Mouse (Mus musculus) liver, postnatal 0 days (tissue): Measurements from ENCODE around the gene Zfp688. TPM values are rescaled to one million over a fixed set of nuclear protein-coding genes. Genes with fewer than 3 reads are reported as not detected.
"Not testable (repeated sequence)": the region's sequence is repeated elsewhere in the genome, so short reads cannot be mapped to it uniquely, and the experiment has no call there.

Source experiments
- ATAC-seq: fragments of 200-750 bp; cut with Nextera tagmentation; 2 replicates; pipeline ENCODE4 v1.8.0; 2017; ENCODE audit warnings: mild to moderate bottlenecking, moderate library complexity
- DNase-seq: peaks from one replicate; pipeline ENCODE4 v3.0.0-alpha.2; 2016
- H3K27ac ChIP-seq: fragments of 300-500 bp; sonication (generic); 2 replicates; pipeline ENCODE4 v1.5.1; 2014; ENCODE audit warnings: antibody characterized with exemption, moderate library complexity, mild to moderate bottlenecking, low read depth
- H3K27me3 ChIP-seq: fragments of 300-500 bp; sonication (generic); 2 replicates; pipeline ENCODE4 v1.6.1; 2014; ENCODE audit warnings: low read length, control low read depth, mixed read lengths; ENCODE audit not compliant: insufficient read depth
- H3K36me3 ChIP-seq: fragments of 300-500 bp; sonication (generic); replicated peaks from 2 replicates; pipeline ENCODE4 v1.6.1; 2014; ENCODE audit warnings: mild to moderate bottlenecking, control low read depth, low read length, moderate library complexity, mixed read lengths; ENCODE audit not compliant: insufficient read depth
- H3K4me1 ChIP-seq: fragments of 300-500 bp; sonication (generic); 2 replicates; pipeline ENCODE4 v1.6.1; 2014; ENCODE audit warnings: antibody characterized with exemption, mild to moderate bottlenecking, control low read depth; ENCODE audit not compliant: insufficient read depth
- H3K4me2 ChIP-seq: fragments of 300-500 bp; sonication (generic); 2 replicates; pipeline ENCODE4 v1.6.1; 2014; ENCODE audit warnings: low read depth, mild to moderate bottlenecking, low read length, moderate library complexity, mixed read lengths
- H3K4me3 ChIP-seq: fragments of 300-500 bp; sonication (generic); 2 replicates; pipeline ENCODE4 v1.5.1; 2014; ENCODE audit warnings: low read depth, low read length
- H3K9ac ChIP-seq: fragments of 300-500 bp; sonication (generic); replicated peaks from 2 replicates; pipeline ENCODE4 v1.6.1; 2014; ENCODE audit warnings: mild to moderate bottlenecking, moderate library complexity
- H3K9me3 ChIP-seq: fragments of 300-500 bp; sonication (generic); 2 replicates; pipeline ENCODE4 v1.6.1; 2016; ENCODE audit warnings: mild to moderate bottlenecking, control low read depth, low read length, mixed read lengths
- CTCF ChIP-seq: sonication (generic); IDR thresholded peaks from 2 replicates; pipeline ENCODE4 v1.5.1; 2016; ENCODE audit warnings: antibody characterized with exemption, low read depth
- EP300 ChIP-seq: IDR thresholded peaks from 2 replicates; pipeline ENCODE4 v1.6.1; 2016; ENCODE audit warnings: antibody characterized with exemption, low read depth, mild to moderate bottlenecking
- WGBS: fragments of 180-500 bp; shearing (Covaris S2); extraction: QIAGEN DNeasy Blood & Tissue Kit; methylation state at CpG from one replicate; pipeline ENCODE4 v1.1.7; 2014; ENCODE audit not compliant: insufficient replicate concordance; 5-methylcytosine and 5-hydroxymethylcytosine counted together
- polyA plus RNA-seq: library from polyadenylated mRNA; unstranded; fragments of >200 nt; fragmentation: Nextera tagmentation; extraction: Ambion mirVana; gene quantifications from 2 replicates; pipeline ENCODE4 v1.2.1, GENCODE M21; 2015

Zfp688 gene
- polyA plus RNA-seq, 1 experiment from 2014 or later = 8.7 TPM

DNA sequence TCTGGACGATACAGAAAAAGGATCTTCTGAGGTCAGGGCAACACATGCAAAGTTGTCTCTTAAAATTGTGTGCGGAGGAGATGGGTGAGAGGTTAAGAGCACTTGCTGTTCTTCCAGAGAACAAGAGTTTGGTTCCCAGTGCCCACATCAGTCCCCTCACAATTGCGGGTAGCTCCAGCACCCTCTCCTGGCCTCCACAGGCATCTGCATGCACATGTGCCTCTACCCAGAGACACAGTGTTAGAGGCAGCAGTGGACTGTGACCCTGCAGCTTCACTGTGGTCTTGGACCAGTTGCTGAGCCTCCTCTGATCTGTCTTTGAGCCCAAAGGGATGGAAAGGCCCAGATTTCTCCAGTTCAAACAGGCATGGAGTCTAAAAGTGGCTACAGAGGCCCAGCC is 50.0 kb downstream of the Zfp688 start:
- TF ChIP-seq CTCF = peak; percentile 42
- H3K4me1 ChIP-seq, H3K4me2 ChIP-seq, H3K27ac ChIP-seq, H3K9me3 ChIP-seq, H3K27me3 ChIP-seq, H3K36me3 ChIP-seq, H3K4me3 ChIP-seq, DNase-seq, ATAC-seq, H3K9ac ChIP-seq: not testable (repeated sequence)
- 83% methylated on average over 3 of the region's 3 CpGs for WGBS

DNA sequence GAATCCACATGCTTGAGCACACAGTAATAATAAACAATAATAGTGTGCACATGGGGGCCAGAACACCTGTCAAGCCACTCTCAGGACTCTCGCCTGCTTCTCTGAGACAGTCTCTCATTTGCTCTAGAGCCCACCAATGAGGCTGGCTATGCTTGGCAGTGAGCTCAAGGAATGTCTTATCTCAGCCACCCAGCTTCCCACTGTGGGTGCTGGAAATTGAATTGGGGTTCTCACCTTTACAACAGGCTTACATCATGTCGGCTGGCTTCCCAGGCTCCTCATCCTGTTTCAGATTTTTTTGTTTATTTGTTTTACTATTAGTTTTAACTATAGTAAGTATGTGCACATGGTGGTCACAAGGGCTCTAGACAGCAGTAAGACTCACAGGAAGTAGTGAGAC is 50.7 kb downstream of the Zfp688 start:
- no peak overlapping the region for H3K4me2 ChIP-seq
- no peak overlapping the region for H3K4me3 ChIP-seq
- peaks cover 6% of the 10 kb centered on the region for H3K4me1 ChIP-seq
- no peaks in the 10 kb centered on the region for H3K9me3 ChIP-seq
- no peak for ATAC-seq
- no peak overlapping the region for H3K9ac ChIP-seq
- H3K36me3 ChIP-seq = no peaks in the 10 kb centered on the region
- WGBS = 55% methylated on average over 2 of the region's 2 CpGs
- DNase-seq = no peak
- H3K27me3 ChIP-seq = no peaks in the 10 kb centered on the region
- H3K27ac ChIP-seq = no peak overlapping the region
- TF ChIP-seq CTCF (no peak), EP300 (no peak)

Other genes with a start within 250 kb of the Zfp688 start
- 11.5 and 14.0 TPM in 2 replicates for gene Cd2bp2, start 226.0 kb downstream of the Zfp688 start, polyA plus RNA-seq
- gene Tbc1d10b, start 213.6 kb downstream of the Zfp688 start, polyA plus RNA-seq = 8.3 and 8.6 TPM in 2 replicates
- 19.7 and 94.3 TPM in 2 replicates for gene Mylpf, start 213.2 kb downstream of the Zfp688 start, polyA plus RNA-seq
- gene Zfp553, start 189.0 kb downstream of the Zfp688 start, polyA plus RNA-seq = 4.0 and 5.3 TPM in 2 replicates
- 16.7 and 17.3 TPM in 2 replicates for gene Sept1, start 188.9 kb downstream of the Zfp688 start, polyA plus RNA-seq
- gene Zfp771, start 177.8 kb downstream of the Zfp688 start, polyA plus RNA-seq = 15.5 and 17.8 TPM in 2 replicates
- gene Dctpp1, start 161.4 kb downstream of the Zfp688 start, polyA plus RNA-seq = 96.8 and 107 TPM in 2 replicates
- gene Sephs2, start 148.0 kb downstream of the Zfp688 start, polyA plus RNA-seq = 712 and 714 TPM in 2 replicates
- 5.9 and 6.8 TPM in 2 replicates for gene Itgal, start 125.8 kb downstream of the Zfp688 start, polyA plus RNA-seq
- 4.8 and 6.4 TPM in 2 replicates for gene Zfp768, start 76.5 kb downstream of the Zfp688 start, polyA plus RNA-seq
- 1.5 TPM in 2 replicates for gene Zfp747, start 46.0 kb downstream of the Zfp688 start, polyA plus RNA-seq
- gene 9130019O22Rik, start 34.9 kb downstream of the Zfp688 start, polyA plus RNA-seq = 0.89 and 1.2 TPM in 2 replicates
- 1.9 and 2.6 TPM in 2 replicates for gene E430018J23Rik, start 28.4 kb downstream of the Zfp688 start, polyA plus RNA-seq
- gene Zfp764, start 15.2 kb downstream of the Zfp688 start, polyA plus RNA-seq = 0.98 and 1.1 TPM in 2 replicates
- gene Zfp689, start 27.1 kb upstream of the Zfp688 start, polyA plus RNA-seq = 1.4 and 1.5 TPM in 2 replicates
- gene Prr14, start 37.5 kb upstream of the Zfp688 start, polyA plus RNA-seq = 16.0 and 17.6 TPM in 2 replicates
- gene Fbrs, start 57.1 kb upstream of the Zfp688 start, polyA plus RNA-seq = 4.7 TPM in 2 replicates
- 6.7 and 7.7 TPM in 2 replicates for gene Srcap, start 89.9 kb upstream of the Zfp688 start, polyA plus RNA-seq
- 3.6 and 4.1 TPM in 2 replicates for gene Gm42715, start 97.5 kb upstream of the Zfp688 start, polyA plus RNA-seq
- 3.3 and 3.5 TPM in 2 replicates for gene Tmem265, start 139.3 kb upstream of the Zfp688 start, polyA plus RNA-seq
- gene Phkg2, start 151.3 kb upstream of the Zfp688 start, polyA plus RNA-seq = 14.5 and 17.0 TPM in 2 replicates
- 4.4 and 4.7 TPM in 2 replicates for gene Ccdc189, start 166.5 kb upstream of the Zfp688 start, polyA plus RNA-seq
- gene Rnf40, start 166.7 kb upstream of the Zfp688 start, polyA plus RNA-seq = 10.3 and 12.4 TPM in 2 replicates
- gene Zfp629, start 193.7 kb upstream of the Zfp688 start, polyA plus RNA-seq = 1.8 and 2.0 TPM in 2 replicates